Mouse (Mus musculus): ENCODE data around the gene Ank3.

- TF ChIP-seq CTCF (IDR thresholded peaks at IDR 0.05; ENCODE audit: insufficient read depth, low read length) = no peak
- no peak for TF ChIP-seq POLR2A (IDR thresholded peaks at IDR 0.05; ENCODE audit: borderline replicate concordance, extremely low read depth, low read depth, low read length)
These were observed 78.3 kb downstream of the Ank3 start for GRCm38 (mm10) chr10:69476871-69477270.

All from lung, adult 2 months (tissue).